Mouse (Mus musculus) forebrain, postnatal 0 days (tissue): Measurements from ENCODE around the gene Gm10642. TPM values are rescaled to one million over a fixed set of nuclear protein-coding genes. Genes with fewer than 3 reads are reported as not detected.

ENCODE experiments used
- ATAC-seq: fragments of 200-750 bp; cut with Nextera tagmentation; 2 replicates; pipeline ENCODE4 v1.8.0; 2017; ENCODE audit warnings: mild to moderate bottlenecking, moderate library complexity
- DNase-seq: peaks from one replicate; pipeline ENCODE4 v3.0.0-alpha.2; 2015
- H3K27ac ChIP-seq: fragments of 300-500 bp; sonication (generic); 2 replicates; pipeline ENCODE4 v1.5.1; 2014; ENCODE audit warnings: low read depth, mild to moderate bottlenecking, antibody characterized with exemption, low read length, moderate library complexity, mixed read lengths
- H3K27me3 ChIP-seq: fragments of 300-500 bp; sonication (generic); 2 replicates; pipeline ENCODE4 v1.6.1; 2014; ENCODE audit warnings: mild to moderate bottlenecking, low read length, mixed read lengths; ENCODE audit not compliant: insufficient read depth
- H3K36me3 ChIP-seq: fragments of 300-500 bp; sonication (generic); 2 replicates; pipeline ENCODE4 v1.6.1; 2014; ENCODE audit warnings: mild to moderate bottlenecking, moderate library complexity; ENCODE audit not compliant: insufficient read depth
- H3K4me1 ChIP-seq: fragments of 300-500 bp; sonication (generic); 2 replicates; pipeline ENCODE4 v1.6.1; 2014; ENCODE audit warnings: antibody characterized with exemption; ENCODE audit not compliant: insufficient read depth
- H3K4me2 ChIP-seq: fragments of 300-500 bp; sonication (generic); 2 replicates; pipeline ENCODE4 v1.6.1; 2014; ENCODE audit warnings: low read depth, mild to moderate bottlenecking, moderate library complexity
- H3K4me3 ChIP-seq: fragments of 300-500 bp; sonication (generic); 2 replicates; pipeline ENCODE4 v1.5.1; 2014; ENCODE audit warnings: low read depth, low read length, mixed read lengths
- H3K9ac ChIP-seq: fragments of 300-500 bp; sonication (generic); 2 replicates; pipeline ENCODE4 v1.6.1; 2014; ENCODE audit warnings: mild to moderate bottlenecking
- H3K9me3 ChIP-seq: fragments of 300-500 bp; sonication (generic); 2 replicates; pipeline ENCODE4 v1.6.1; 2016; ENCODE audit warnings: low read length
- CTCF ChIP-seq: sonication (generic); IDR thresholded peaks from 2 replicates; pipeline ENCODE4 v1.5.1; 2016; ENCODE audit warnings: antibody characterized with exemption, control low read depth, low read depth
- WGBS: fragments of 180-500 bp; shearing (Covaris S2); extraction: QIAGEN DNeasy Blood & Tissue Kit; methylation state at CpG from one replicate; pipeline ENCODE4 v1.1.7; 2014; 5-methylcytosine and 5-hydroxymethylcytosine counted together
- polyA plus RNA-seq: library from polyadenylated mRNA; unstranded; fragments of >200 nt; fragmentation: Nextera tagmentation; extraction: Ambion mirVana; gene quantifications from 2 replicates; pipeline ENCODE4 v1.2.1, GENCODE M21; 2015
- total RNA-seq: library from RNA; depleted of rRNA; stranded (reverse); fragments of >200 nt; gene quantifications from 2 replicates; pipeline ENCODE4 v1.2.3, GENCODE M21; 2014; rRNA removed

The Gm10642 gene
- total RNA-seq (1.4 TPM in 2 replicates), polyA plus RNA-seq (1.4 and 1.5 TPM in 2 replicates)

- no peaks in the 10 kb centered on the region for H3K27me3 ChIP-seq
- DNase-seq (peak; percentile 72), ATAC-seq (peak; percentile 47)
- H3K36me3 ChIP-seq: no peaks in the 10 kb centered on the region
- WGBS: 6% methylated on average over 69 of the region's 72 CpGs
- peak within 1 kb of the TSS; percentile 67 for H3K4me2 ChIP-seq
- peak within 1 kb of the TSS; percentile 90 for H3K27ac ChIP-seq
- TF ChIP-seq CTCF: no peak
- H3K9me3 ChIP-seq: no peaks in the 10 kb centered on the region
- peak within 1 kb of the TSS; percentile 75 for H3K4me3 ChIP-seq
- H3K9ac ChIP-seq: peak within 1 kb of the TSS; percentile 93
- peaks cover 28% of the 10 kb centered on the region for H3K4me1 ChIP-seq
Measured at GRCm38 (mm10) chr9:70656130-70657007, at the start of gene Gm10642. TSS of gene Gm10642 (plus strand) at chr9:70656251.

- H3K27me3 ChIP-seq: no peaks in the 10 kb centered on the region
- H3K36me3 ChIP-seq: peaks cover 30% of the 10 kb centered on the region
- H3K9ac ChIP-seq: no peak overlapping the region
- WGBS: 40% methylated on average over 3 of the region's 3 CpGs
- no peaks in the 10 kb centered on the region for H3K4me1 ChIP-seq
- DNase-seq (no peak), ATAC-seq (no peak)
- H3K4me2 ChIP-seq: no peak overlapping the region
- no peak for TF ChIP-seq CTCF
- H3K4me3 ChIP-seq: no peak overlapping the region
- H3K27ac ChIP-seq: no peak overlapping the region
- no peaks in the 10 kb centered on the region for H3K9me3 ChIP-seq
Measured at GRCm38 (mm10) chr9:70611026-70611673, 44.9 kb upstream of the Gm10642 start.

- WGBS: 88% methylated on average over 2 of the region's 2 CpGs
- no peak for DNase-seq
- H3K36me3 ChIP-seq: no peaks in the 10 kb centered on the region
- no peak overlapping the region for H3K4me3 ChIP-seq
- H3K4me1 ChIP-seq: no peaks in the 10 kb centered on the region
- no peaks in the 10 kb centered on the region for H3K9me3 ChIP-seq
- no peak overlapping the region for H3K27ac ChIP-seq
- no peak overlapping the region for H3K9ac ChIP-seq
- no peaks in the 10 kb centered on the region for H3K27me3 ChIP-seq
- ATAC-seq: no peak
- H3K4me2 ChIP-seq: no peak overlapping the region
- TF ChIP-seq CTCF: no peak
Measured at GRCm38 (mm10) chr9:70629711-70630110, 26.3 kb upstream of the Gm10642 start.

- Histone ChIP-seq H3K9me3 (no peaks in the 10 kb centered on the region), H3K4me1 (no peaks in the 10 kb centered on the region), H3K27ac (no peak overlapping the region), H3K4me2 (no peak overlapping the region), H3K4me3 (no peak overlapping the region), H3K9ac (no peak overlapping the region), H3K27me3 (no peaks in the 10 kb centered on the region), H3K36me3 (no peaks in the 10 kb centered on the region)
- DNase-seq: no peak
- ATAC-seq: no peak
- no peak for TF ChIP-seq CTCF
- WGBS: 27% methylated on average over 5 of the region's 5 CpGs
Measured at GRCm38 (mm10) chr9:70631665-70632064, 24.4 kb upstream of the Gm10642 start.

- Histone ChIP-seq H3K4me1 (no peaks in the 10 kb centered on the region), H3K9me3 (no peaks in the 10 kb centered on the region), H3K4me3 (no peak overlapping the region), H3K9ac (no peak overlapping the region), H3K36me3 (no peaks in the 10 kb centered on the region), H3K27me3 (no peaks in the 10 kb centered on the region), H3K4me2 (no peak overlapping the region), H3K27ac (no peak overlapping the region)
- 88% methylated on average over 2 of the region's 2 CpGs for WGBS
- no peak for DNase-seq
- TF ChIP-seq CTCF: no peak
- no peak for ATAC-seq
Measured at GRCm38 (mm10) chr9:70636748-70637147, 19.3 kb upstream of the Gm10642 start.

GRCm38 (mm10) chr9:70650260-70650659 is 5.8 kb upstream of the Gm10642 start:
- ATAC-seq (no peak), DNase-seq (no peak)
- Histone ChIP-seq H3K9me3 (no peaks in the 10 kb centered on the region), H3K36me3 (no peaks in the 10 kb centered on the region; the same call in 1 of the 2 replicates), H3K9ac (no peak overlapping the region), H3K4me2 (no peak overlapping the region), H3K27ac (no peak overlapping the region), H3K27me3 (no peaks in the 10 kb centered on the region), H3K4me3 (no peak overlapping the region), H3K4me1 (peaks cover 24% of the 10 kb centered on the region)
- TF ChIP-seq CTCF: no peak
- WGBS: 94% methylated on average over 2 of the region's 2 CpGs

- no peak for TF ChIP-seq CTCF
- 92% methylated on average over 1 of the region's 1 CpGs for WGBS
- Histone ChIP-seq H3K27ac (no peak overlapping the region), H3K4me3 (no peak overlapping the region), H3K9me3 (no peaks in the 10 kb centered on the region), H3K4me1 (peaks cover 28% of the 10 kb centered on the region), H3K9ac (no peak overlapping the region), H3K27me3 (no peaks in the 10 kb centered on the region), H3K36me3 (no peaks in the 10 kb centered on the region; the same call in 1 of the 2 replicates), H3K4me2 (no peak overlapping the region)
- ATAC-seq (no peak), DNase-seq (no peak)
Measured at GRCm38 (mm10) chr9:70650994-70651393, 5.1 kb upstream of the Gm10642 start.
